Mouse (Mus musculus): ENCODE data around the gene Des. TPM values are rescaled to one million over a fixed set of nuclear protein-coding genes. Genes with fewer than 3 reads are reported as not detected.

Gene Des
- polyA plus RNA-seq, 2 experiments: 53.7 to 78.6 TPM

DNA sequence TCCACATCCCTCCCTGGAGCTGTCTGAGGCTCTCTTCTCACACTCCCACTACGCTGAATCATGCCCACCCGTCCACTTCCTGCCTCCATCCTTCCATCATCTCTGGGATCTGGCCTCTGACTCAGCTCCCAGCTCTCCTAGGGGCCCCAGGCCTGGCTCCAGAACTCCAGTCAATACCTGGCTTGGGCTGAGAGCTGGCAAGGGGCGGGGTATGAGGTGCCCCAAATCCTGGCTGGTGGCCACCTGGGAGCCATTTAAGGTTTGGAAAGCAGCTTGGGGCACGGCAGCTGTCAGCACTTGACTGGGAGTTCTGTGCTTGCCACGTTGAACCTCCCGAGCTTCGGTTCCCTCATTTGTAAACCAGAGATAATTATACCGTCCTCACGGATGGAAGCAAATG is 33.0 kb downstream of the Des start:
- peaks cover 11% of the 10 kb centered on the region for H3K4me1 ChIP-seq (ENCODE audit: control insufficient read depth, insufficient read depth, low read length)
- no peaks in the 10 kb centered on the region for H3K9me3 ChIP-seq (ENCODE audit: control insufficient read depth, low read length)
- peaks cover 14% of the 10 kb centered on the region; the same call in 1 of the 2 replicates for H3K36me3 ChIP-seq (ENCODE audit: control insufficient read depth, insufficient read depth, low read length)
- ATAC-seq (ENCODE audit: low FRiP score, low read depth) (no peak), DNase-seq (ENCODE audit: low spot score) (no peak)
- H3K27ac ChIP-seq (replicated peaks; ENCODE audit: low read depth, low read length): no peak overlapping the region
- H3K9ac ChIP-seq (ENCODE audit: low read depth, low read length, severe bottlenecking): no peak overlapping the region
- peaks cover 16% of the 10 kb centered on the region for H3K27me3 ChIP-seq (ENCODE audit: control insufficient read depth, insufficient read depth, low read length)
- H3K4me3 ChIP-seq (replicated peaks; ENCODE audit: low read length): no peak overlapping the region
- H3K4me2 ChIP-seq (replicated peaks; ENCODE audit: low read depth, low read length, severe bottlenecking): no peak overlapping the region
- no peak for TF ChIP-seq POLR2A (IDR thresholded peaks at IDR 0.05; ENCODE audit: borderline replicate concordance, extremely low read depth, insufficient read depth, insufficient read length)
- 61% methylated on average over 9 of the region's 9 CpGs for WGBS

DNA sequence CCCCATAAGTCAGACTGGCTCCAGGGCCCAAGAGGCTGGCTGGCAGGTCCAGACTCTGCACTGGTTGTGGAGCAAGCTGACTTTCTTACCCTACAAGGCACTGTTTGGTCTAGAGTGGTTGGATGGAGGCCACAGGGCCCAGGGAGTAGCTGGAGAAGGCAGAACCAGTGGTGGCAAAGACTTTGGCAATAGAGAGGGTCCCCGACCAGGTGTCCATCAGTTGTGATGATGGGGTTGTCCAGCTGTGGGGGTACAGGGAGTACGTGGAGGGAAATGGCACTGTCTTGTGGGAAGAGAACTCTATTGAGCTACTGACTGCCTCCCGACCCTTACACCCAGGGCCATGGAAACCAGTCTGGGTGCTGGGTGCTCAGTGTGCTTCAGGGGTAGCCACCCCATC is 33.7 kb downstream of the Des start:
- peaks cover 10% of the 10 kb centered on the region for H3K4me1 ChIP-seq (ENCODE audit: control insufficient read depth, insufficient read depth, low read length)
- H3K9ac ChIP-seq (ENCODE audit: low read depth, low read length, severe bottlenecking): no peak overlapping the region
- no peaks in the 10 kb centered on the region for H3K9me3 ChIP-seq (ENCODE audit: control insufficient read depth, low read length)
- H3K36me3 ChIP-seq (ENCODE audit: control insufficient read depth, insufficient read depth, low read length): peaks cover 13% of the 10 kb centered on the region; the same call in 1 of the 2 replicates
- ATAC-seq (ENCODE audit: low FRiP score, low read depth) (no peak), DNase-seq (ENCODE audit: low spot score) (no peak)
- WGBS: 87% methylated on average over 3 of the region's 3 CpGs
- TF ChIP-seq POLR2A (IDR thresholded peaks at IDR 0.05; ENCODE audit: borderline replicate concordance, extremely low read depth, insufficient read depth, insufficient read length): no peak
- H3K4me2 ChIP-seq (replicated peaks; ENCODE audit: low read depth, low read length, severe bottlenecking): no peak overlapping the region
- H3K27me3 ChIP-seq (ENCODE audit: control insufficient read depth, insufficient read depth, low read length): peaks cover 9% of the 10 kb centered on the region
- H3K4me3 ChIP-seq (replicated peaks; ENCODE audit: low read length): no peak overlapping the region
- H3K27ac ChIP-seq (replicated peaks; ENCODE audit: low read depth, low read length): no peak overlapping the region

DNA sequence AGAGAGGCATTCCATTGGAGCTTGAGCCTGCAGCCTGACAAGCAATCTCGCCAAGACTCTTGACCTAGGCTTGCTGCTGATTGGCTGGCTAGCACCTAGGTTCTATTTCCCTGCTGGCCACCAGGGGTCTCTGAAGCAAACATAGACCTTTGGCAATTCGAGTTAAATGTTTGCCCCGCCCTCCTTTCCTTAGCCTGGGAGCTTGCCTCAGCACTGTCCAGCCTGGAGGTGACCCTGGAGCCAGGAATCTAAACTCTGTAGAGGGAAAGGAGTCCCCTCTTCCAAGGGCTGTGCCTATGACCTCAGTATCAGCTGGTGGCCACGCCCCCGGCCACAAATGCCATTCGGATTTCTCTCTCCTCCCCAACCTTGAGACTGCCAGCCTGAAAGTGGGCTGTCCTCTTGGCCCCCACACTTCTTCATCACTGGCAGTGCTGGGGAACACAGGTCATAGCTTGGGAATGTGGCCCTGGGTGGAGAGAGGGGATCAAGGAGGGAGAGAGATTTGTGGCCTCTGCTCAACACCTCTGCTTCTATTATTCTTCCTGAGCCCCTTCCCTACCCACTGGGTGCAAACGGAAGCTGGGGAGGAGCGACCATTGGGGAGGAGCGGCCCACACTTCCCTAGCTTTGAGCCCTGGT is 38.8 kb downstream of the Des start:
- Histone ChIP-seq H3K4me2 (replicated peaks; ENCODE audit: low read depth, low read length, severe bottlenecking) (no peak overlapping the region), H3K9me3 (ENCODE audit: control insufficient read depth, low read length) (no peaks in the 10 kb centered on the region), H3K27ac (replicated peaks; ENCODE audit: low read depth, low read length) (peak overlapping the region; percentile 63), H3K9ac (ENCODE audit: low read depth, low read length, severe bottlenecking) (no peak overlapping the region), H3K27me3 (ENCODE audit: control insufficient read depth, insufficient read depth, low read length) (no peaks in the 10 kb centered on the region), H3K4me1 (ENCODE audit: control insufficient read depth, insufficient read depth, low read length) (peaks cover 22% of the 10 kb centered on the region), H3K4me3 (replicated peaks; ENCODE audit: low read length) (no peak overlapping the region), H3K36me3 (ENCODE audit: control insufficient read depth, insufficient read depth, low read length) (peaks cover 33% of the 10 kb centered on the region)
- ATAC-seq (ENCODE audit: low FRiP score, low read depth) (peak; percentile 55), DNase-seq (ENCODE audit: low spot score) (peak; percentile 81)
- TF ChIP-seq POLR2A (IDR thresholded peaks at IDR 0.05; ENCODE audit: borderline replicate concordance, extremely low read depth, insufficient read depth, insufficient read length): no peak
- WGBS: 11% methylated on average over 9 of the region's 9 CpGs

DNA sequence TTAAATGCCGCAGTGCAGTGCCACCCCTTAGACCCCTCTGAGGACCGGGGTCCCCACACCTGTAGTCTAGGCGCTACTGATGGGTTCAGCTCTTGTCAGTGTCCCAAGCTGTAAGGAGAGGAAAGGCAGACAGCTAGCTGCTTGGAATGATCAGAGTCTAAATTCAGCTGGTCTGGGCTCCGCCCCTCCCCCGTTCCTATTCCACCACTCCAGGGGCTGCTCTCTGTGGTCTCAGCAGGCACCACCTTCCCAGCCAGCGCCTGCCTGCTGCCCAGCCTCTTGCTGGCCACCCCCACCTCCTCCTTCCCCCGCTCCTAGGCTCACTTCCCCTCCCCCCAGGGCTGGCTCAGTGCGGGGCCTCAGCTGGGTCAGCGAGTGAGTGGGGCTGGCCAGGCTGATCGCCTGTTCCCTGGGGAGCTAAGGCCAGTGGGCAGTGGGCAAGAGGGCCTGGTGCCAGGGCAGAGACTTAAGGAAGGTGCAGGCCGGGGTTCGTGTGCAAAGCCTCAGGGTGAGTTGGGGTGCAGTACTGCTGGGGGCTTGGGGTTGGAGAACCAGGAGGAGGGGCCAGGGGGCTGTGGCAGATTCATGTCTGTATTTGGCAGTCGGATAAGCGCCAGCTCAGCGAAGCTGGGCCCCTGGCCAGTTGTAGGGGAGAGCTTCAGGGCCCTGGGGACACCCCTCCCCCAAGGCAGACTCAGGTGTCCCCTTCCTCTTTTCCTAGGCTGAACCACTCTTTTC is 39.8 kb downstream of the Des start:
- Histone ChIP-seq H3K4me2 (replicated peaks; ENCODE audit: low read depth, low read length, severe bottlenecking) (peak overlapping the region; percentile 49), H3K27me3 (ENCODE audit: control insufficient read depth, insufficient read depth, low read length) (no peaks in the 10 kb centered on the region), H3K4me3 (replicated peaks; ENCODE audit: low read length) (peak overlapping the region; percentile 11; the same call in 1 of the 2 replicates), H3K36me3 (ENCODE audit: control insufficient read depth, insufficient read depth, low read length) (peaks cover 40% of the 10 kb centered on the region), H3K27ac (replicated peaks; ENCODE audit: low read depth, low read length) (peak overlapping the region; percentile 63), H3K4me1 (ENCODE audit: control insufficient read depth, insufficient read depth, low read length) (peaks cover 22% of the 10 kb centered on the region), H3K9me3 (ENCODE audit: control insufficient read depth, low read length) (no peaks in the 10 kb centered on the region), H3K9ac (ENCODE audit: low read depth, low read length, severe bottlenecking) (peak overlapping the region; percentile 48)
- DNase-seq (ENCODE audit: low spot score) (peak; percentile 65), ATAC-seq (ENCODE audit: low FRiP score, low read depth) (peak; percentile 81)
- TF ChIP-seq POLR2A (IDR thresholded peaks at IDR 0.05; ENCODE audit: borderline replicate concordance, extremely low read depth, insufficient read depth, insufficient read length): no peak
- 3% methylated on average over 15 of the region's 15 CpGs for whole genome bisulfite sequencing

DNA sequence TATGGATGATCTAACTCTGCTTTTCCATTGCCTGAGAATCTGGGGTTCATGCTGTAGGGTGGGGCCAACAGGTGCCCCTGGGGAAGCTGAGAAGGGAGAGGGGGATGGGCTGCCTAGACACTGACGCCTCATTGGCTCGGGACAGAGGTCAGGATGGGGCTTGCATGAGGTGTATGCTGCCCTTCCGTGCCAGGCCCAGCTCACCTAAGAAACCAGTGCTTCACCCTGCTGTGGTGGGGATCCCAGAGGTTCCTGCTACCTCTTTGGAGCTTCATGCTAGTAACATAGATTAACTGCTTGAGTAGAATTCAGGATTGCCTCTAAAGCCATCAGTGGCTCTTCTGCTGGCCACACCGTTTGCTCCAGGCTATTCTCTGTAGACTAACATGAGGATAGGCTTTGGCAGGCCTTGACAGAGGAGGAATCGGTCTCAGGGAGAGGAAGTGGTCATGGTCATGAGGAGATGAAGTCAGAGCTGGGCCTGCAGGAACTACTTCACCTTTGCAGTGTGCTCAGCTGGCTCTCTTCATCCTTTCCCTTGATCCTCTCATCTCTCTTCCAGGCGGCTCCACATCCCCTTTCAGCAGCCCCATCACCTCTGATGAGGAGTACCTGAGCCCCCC is 40.5 kb downstream of the Des start:
- TF ChIP-seq POLR2A (IDR thresholded peaks at IDR 0.05; ENCODE audit: borderline replicate concordance, extremely low read depth, insufficient read depth, insufficient read length): no peak
- no peak for DNase-seq (ENCODE audit: low spot score)
- Histone ChIP-seq H3K9me3 (ENCODE audit: control insufficient read depth, low read length) (no peaks in the 10 kb centered on the region), H3K4me1 (ENCODE audit: control insufficient read depth, insufficient read depth, low read length) (peaks cover 22% of the 10 kb centered on the region), H3K4me2 (replicated peaks; ENCODE audit: low read depth, low read length, severe bottlenecking) (peak overlapping the region; percentile 49; the same call in 1 of the 2 replicates), H3K9ac (ENCODE audit: low read depth, low read length, severe bottlenecking) (0 out of 2 replicates have a peak overlapping the region, but pooled peaks have one; percentile 48), H3K27me3 (ENCODE audit: control insufficient read depth, insufficient read depth, low read length) (no peaks in the 10 kb centered on the region), H3K4me3 (replicated peaks; ENCODE audit: low read length) (no peak overlapping the region), H3K36me3 (ENCODE audit: control insufficient read depth, insufficient read depth, low read length) (peaks cover 42% of the 10 kb centered on the region), H3K27ac (replicated peaks; ENCODE audit: low read depth, low read length) (0 out of 2 replicates have a peak overlapping the region, but pooled peaks have one; percentile 63)
- ATAC-seq (ENCODE audit: low FRiP score, low read depth): no peak
- 38% methylated on average over 6 of the region's 6 CpGs for WGBS
